Mouse (Mus musculus) retina, adult 2 months (tissue): ENCODE data around the gene Rab22a.
A peak's percentile ranks its signal among the peaks of the same experiment; 100 is the strongest.
"Not testable (repeated sequence)": the region's sequence is repeated elsewhere in the genome, so short reads cannot be mapped to it uniquely, and the experiment has no call there.

Experiments used
- DNase-seq: peaks from one replicate; pipeline ENCODE4 v3.0.0-alpha.2; 2012; ENCODE audit warnings: low read depth, low spot score

Rab22a gene

GRCm38 (mm10) chr2:173719115-173719514, 59.6 kb downstream of the Rab22a start, which contains the start of gene 1700010B08Rik:
TSS of gene 1700010B08Rik (plus strand) at chr2:173719415.
- DNase-seq: not testable (repeated sequence)

- DNase-seq: no peak
These were observed 62.8 kb downstream of the Rab22a start for GRCm38 (mm10) chr2:173722251-173722857.

GRCm38 (mm10) chr2:173724382-173724781, 64.8 kb downstream of the Rab22a start:
- DNase-seq: no peak

- no peak for DNase-seq
These were observed 65.6 kb downstream of the Rab22a start for GRCm38 (mm10) chr2:173724940-173725807.

- no peak for DNase-seq
These were observed 66.3 kb downstream of the Rab22a start for GRCm38 (mm10) chr2:173725819-173726218.

GRCm38 (mm10) chr2:173730444-173730966, 70.9 kb downstream of the Rab22a start:
- DNase-seq: no peak

- no peak for DNase-seq
These were observed 74.9 kb downstream of the Rab22a start for GRCm38 (mm10) chr2:173734426-173734825.

GRCm38 (mm10) chr2:173737222-173737989, 77.8 kb downstream of the Rab22a start, which contains the start of gene Vapb:
TSS of gene Vapb (plus strand) at chr2:173737511.
- peak; percentile 98 for DNase-seq

- no peak for DNase-seq
These were observed 78.7 kb downstream of the Rab22a start for GRCm38 (mm10) chr2:173738232-173738631.

- no peak for DNase-seq
These were observed 79.5 kb downstream of the Rab22a start for GRCm38 (mm10) chr2:173739107-173739506.

- DNase-seq: no peak
These were observed 82.5 kb downstream of the Rab22a start for GRCm38 (mm10) chr2:173742090-173742489.

GRCm38 (mm10) chr2:173742744-173743143, 83.2 kb downstream of the Rab22a start:
- no peak for DNase-seq

GRCm38 (mm10) chr2:173744070-173744815, 84.7 kb downstream of the Rab22a start:
- DNase-seq: no peak

GRCm38 (mm10) chr2:173748961-173749659, 89.5 kb downstream of the Rab22a start:
- DNase-seq: no peak

- DNase-seq: no peak
These were observed 96.0 kb downstream of the Rab22a start for GRCm38 (mm10) chr2:173755433-173756144.
